Mouse (Mus musculus) testis, adult 10 weeks (tissue): ENCODE data around the gene Serpina3g. TPM values are rescaled to one million over a fixed set of nuclear protein-coding genes. Genes with fewer than 3 reads are reported as not detected.

ENCODE experiments used
- polyA plus RNA-seq: library from polyadenylated mRNA; stranded (reverse); fragments of 350-450 nt; fragmentation: Illumina TruSeq; extraction: RNeasy Lipid Tissue Mini Kit (QIAGEN cat#74804); gene quantifications from one replicate; pipeline ENCODE4 v1.2.3, GENCODE M21; 2014; ENCODE audit warnings: low read depth, low replicate concordance

Gene Serpina3g
- 20.1 TPM for polyA plus RNA-seq

DNA sequence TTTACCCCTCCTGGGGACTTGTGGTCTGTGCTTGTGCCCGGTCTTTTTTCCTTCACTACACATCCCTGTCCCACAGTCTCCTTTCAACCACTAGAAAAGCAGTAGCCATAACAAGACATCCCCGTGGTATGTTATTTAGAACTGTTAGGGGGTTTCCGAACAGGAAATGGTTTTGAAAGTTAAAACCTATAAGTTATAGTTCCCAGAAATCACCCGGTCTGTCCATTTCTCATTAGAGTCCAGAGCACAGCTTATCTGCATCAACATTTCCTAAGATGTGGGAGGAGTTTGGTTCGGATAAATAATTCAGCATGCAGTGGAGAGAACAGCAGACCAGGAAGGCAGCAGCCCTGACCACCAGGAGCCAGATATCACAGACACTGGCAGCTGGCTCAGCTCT is at the start of gene Serpina3g:
Serpina3g (plus strand) TSS at position 331 of the 400 bp plus-strand sequence.

DNA sequence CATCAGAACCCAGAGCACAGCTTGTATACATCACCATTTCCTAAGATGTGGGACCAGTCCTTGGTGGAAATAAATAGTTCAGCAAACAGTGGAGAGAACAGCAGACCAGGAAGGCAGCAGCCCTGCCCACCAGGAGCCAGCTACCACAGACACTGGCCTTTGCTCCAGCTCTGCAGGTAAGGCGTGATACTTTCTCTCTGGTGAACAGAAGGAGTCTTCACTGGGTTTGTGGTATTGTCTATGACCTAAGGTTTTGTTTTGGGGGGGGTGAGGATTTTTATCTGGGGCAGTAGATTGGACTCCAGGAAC is 21.6 kb upstream of the Serpina3g start, which contains the start of gene Serpina3f:
Serpina3f (plus strand) TSS at position 100 of the 309 bp plus-strand sequence.

DNA sequence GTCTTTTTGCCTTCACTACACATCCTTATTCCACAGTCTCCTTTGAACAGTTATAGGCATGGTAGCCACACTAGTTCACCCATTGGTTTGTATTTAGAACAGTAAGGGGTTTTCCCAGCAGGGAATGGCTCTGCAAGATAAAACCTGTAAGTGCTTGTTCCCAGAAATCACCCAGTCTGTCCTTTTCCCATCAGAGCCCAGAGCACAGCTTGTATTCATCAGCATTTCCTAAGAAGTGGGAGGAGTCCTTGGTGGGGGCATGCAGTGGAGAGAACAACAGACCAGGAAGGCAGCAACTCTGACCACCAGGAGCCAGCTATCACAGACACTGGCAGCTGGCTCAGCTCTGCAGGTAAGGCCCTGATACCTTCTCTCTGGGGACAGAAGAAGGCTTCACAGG is 26.8 kb downstream of the Serpina3g start, which contains the start of gene Serpina3i:
Serpina3i (plus strand) TSS at position 260 of the 400 bp plus-strand sequence.

Other genes starting within 250 kb of the Serpina3g start
- gene Serpina11, start 246.3 kb upstream of the Serpina3g start, polyA plus RNA-seq: not detected
- 0.25 TPM for gene Serpina9, start 222.5 kb upstream of the Serpina3g start, polyA plus RNA-seq
- not detected for gene Serpina12, start 191.8 kb upstream of the Serpina3g start, polyA plus RNA-seq
- 105 TPM for gene Serpina5, start 135.1 kb upstream of the Serpina3g start, polyA plus RNA-seq
- 73.8 TPM for gene Serpina3a, start 123.5 kb upstream of the Serpina3g start, polyA plus RNA-seq
- 2.6 TPM for gene Serpina3b, start 108.2 kb upstream of the Serpina3g start, polyA plus RNA-seq
- 17.6 TPM for gene Serpina3c, start 82.4 kb upstream of the Serpina3g start, polyA plus RNA-seq
- 0.18 TPM for gene Serpina3f, start 21.7 kb upstream of the Serpina3g start, polyA plus RNA-seq
- 0.29 TPM for gene Serpina3i, start 26.9 kb downstream of the Serpina3g start, polyA plus RNA-seq
- not detected for gene Serpina3j, start 78.3 kb downstream of the Serpina3g start, polyA plus RNA-seq
- 0.28 TPM for gene Serpina3k, start 102.2 kb downstream of the Serpina3g start, polyA plus RNA-seq
- not detected for gene Serpina3m, start 102.2 kb downstream of the Serpina3g start, polyA plus RNA-seq
- 1.1 TPM for gene Serpina3n, start 170.5 kb downstream of the Serpina3g start, polyA plus RNA-seq
- gene Gsc, start 237.1 kb downstream of the Serpina3g start, polyA plus RNA-seq: not detected